Mouse (Mus musculus): ENCODE data around the gene Ifnk.

DNA sequence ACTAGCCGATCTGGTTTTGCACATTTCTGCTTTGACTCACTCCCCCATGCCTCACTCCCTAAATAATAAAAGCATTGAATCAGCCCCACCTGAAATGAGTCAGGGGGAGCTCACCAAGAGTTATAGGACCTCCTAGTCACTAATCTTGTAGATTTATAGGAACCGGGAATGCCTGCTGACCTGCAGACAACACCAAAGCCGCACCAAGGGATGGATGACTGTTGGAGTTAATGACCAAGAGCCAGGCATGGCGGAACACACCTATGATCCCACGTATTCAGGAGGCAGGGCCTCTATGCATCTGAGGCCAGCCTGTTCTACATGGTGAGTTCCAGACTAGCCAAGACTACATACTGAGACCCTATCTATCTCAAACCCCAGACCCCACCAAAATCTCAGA is 28.8 kb upstream of the Ifnk start:
- TF ChIP-seq ZC3H11A (IDR thresholded peaks at IDR 0.05; ENCODE audit: borderline replicate concordance, low read depth, low read length) (no peak), CHD2 (IDR thresholded peaks at IDR 0.05; ENCODE audit: low read depth, low read length) (no peak), HCFC1 (IDR thresholded peaks at IDR 0.05; ENCODE audit: borderline replicate concordance, insufficient read depth, low read length) (no peak), MAFK (IDR thresholded peaks at IDR 0.05; ENCODE audit: insufficient read depth, low read depth, low read length) (no peak)
